Mouse (Mus musculus) hindbrain, postnatal 0 days (tissue): Measurements from ENCODE around the gene Dlg2. TPM values are rescaled to one million over a fixed set of nuclear protein-coding genes. Genes with fewer than 3 reads are reported as not detected.

ENCODE experiments used
- ATAC-seq: fragments of 200-750 bp; cut with Nextera tagmentation; 2 replicates; pipeline ENCODE4 v1.8.0; 2017; ENCODE audit warnings: mild to moderate bottlenecking, moderate TSS enrichment, moderate library complexity
- DNase-seq: peaks from one replicate; pipeline ENCODE4 v3.0.0-alpha.2; 2015; ENCODE audit warnings: low spot score
- H3K27ac ChIP-seq: fragments of 300-500 bp; sonication (generic); 2 replicates; pipeline ENCODE4 v1.5.1; 2014; ENCODE audit warnings: mild to moderate bottlenecking
- H3K27me3 ChIP-seq: fragments of 300-500 bp; sonication (generic); 2 replicates; pipeline ENCODE4 v1.6.1; 2014; ENCODE audit warnings: low read length, mixed read lengths; ENCODE audit not compliant: insufficient read depth
- H3K36me3 ChIP-seq: fragments of 300-500 bp; sonication (generic); 2 replicates; pipeline ENCODE4 v1.6.1; 2014; ENCODE audit warnings: low read length, mixed read lengths; ENCODE audit not compliant: insufficient read depth
- H3K4me1 ChIP-seq: fragments of 300-500 bp; sonication (generic); 2 replicates; pipeline ENCODE4 v1.6.1; 2014; ENCODE audit warnings: antibody characterized with exemption, low read length, mixed read lengths; ENCODE audit not compliant: insufficient read depth
- H3K4me2 ChIP-seq: fragments of 300-500 bp; sonication (generic); 2 replicates; pipeline ENCODE4 v1.6.1; 2014; ENCODE audit warnings: low read depth, mild to moderate bottlenecking, low read length, moderate library complexity, mixed read lengths
- H3K4me3 ChIP-seq: fragments of 300-500 bp; sonication (generic); 2 replicates; pipeline ENCODE4 v1.5.1; 2014; ENCODE audit warnings: low read length
- H3K9ac ChIP-seq: fragments of 300-500 bp; sonication (generic); replicated peaks from 2 replicates; pipeline ENCODE4 v1.6.1; 2014; ENCODE audit warnings: mild to moderate bottlenecking, low read length, moderate library complexity, mixed read lengths
- H3K9me3 ChIP-seq: fragments of 300-500 bp; sonication (generic); 2 replicates; pipeline ENCODE4 v1.6.1; 2016; ENCODE audit warnings: low read length, mixed read lengths
- CTCF ChIP-seq: IDR thresholded peaks from 2 replicates; pipeline ENCODE4 v1.5.1; 2016; ENCODE audit warnings: antibody characterized with exemption, control low read depth, low read depth
- WGBS: fragments of 180-500 bp; shearing (Covaris S2); extraction: QIAGEN DNeasy Blood & Tissue Kit; methylation state at CpG from one replicate; pipeline ENCODE4 v1.1.7; 2014; 5-methylcytosine and 5-hydroxymethylcytosine counted together
- polyA plus RNA-seq: library from polyadenylated mRNA; unstranded; fragments of >200 nt; fragmentation: Nextera tagmentation; extraction: Ambion mirVana; gene quantifications from 2 replicates; pipeline ENCODE4 v1.2.1, GENCODE M21; 2015
- total RNA-seq: library from RNA; depleted of rRNA; stranded (reverse); fragments of >200 nt; gene quantifications from 2 replicates; pipeline ENCODE4 v1.2.3, GENCODE M21; 2014

Gene Dlg2
- total and polyA plus RNA-seq, 2 experiments from 2014 or later, result 20.4 to 113 TPM

- WGBS, result 15% methylated on average over 12 of the region's 12 CpGs
- H3K27me3 ChIP-seq, result no peaks in the 10 kb centered on the region
- H3K9ac ChIP-seq, result peak overlapping the region; percentile 46
- peak; percentile 45 for ATAC-seq
- H3K4me2 ChIP-seq, result peak overlapping the region; percentile 58
- H3K9me3 ChIP-seq, result no peaks in the 10 kb centered on the region
- DNase-seq, result peak; percentile 37
- TF ChIP-seq CTCF, result no peak
- no peaks in the 10 kb centered on the region for H3K4me1 ChIP-seq
- H3K4me3 ChIP-seq, result peak overlapping the region; percentile 43
- H3K27ac ChIP-seq, result peak overlapping the region; percentile 68
- H3K36me3 ChIP-seq, result no peaks in the 10 kb centered on the region
These were observed 1759.1 kb downstream of the Dlg2 start for GRCm38 (mm10) chr7:92235541-92236031.

- no peaks in the 10 kb centered on the region for H3K4me1 ChIP-seq
- no peaks in the 10 kb centered on the region for H3K9me3 ChIP-seq
- H3K36me3 ChIP-seq, result no peaks in the 10 kb centered on the region
- TF ChIP-seq CTCF, result no peak
- WGBS, result 75% methylated on average over 2 of the region's 2 CpGs
- DNase-seq, result no peak
- no peak overlapping the region for H3K9ac ChIP-seq
- no peaks in the 10 kb centered on the region for H3K27me3 ChIP-seq
- H3K27ac ChIP-seq, result no peak overlapping the region
- ATAC-seq, result no peak
- H3K4me3 ChIP-seq, result no peak overlapping the region
- no peak overlapping the region for H3K4me2 ChIP-seq
These were observed 1764.4 kb downstream of the Dlg2 start for GRCm38 (mm10) chr7:92240908-92241307.

DNA sequence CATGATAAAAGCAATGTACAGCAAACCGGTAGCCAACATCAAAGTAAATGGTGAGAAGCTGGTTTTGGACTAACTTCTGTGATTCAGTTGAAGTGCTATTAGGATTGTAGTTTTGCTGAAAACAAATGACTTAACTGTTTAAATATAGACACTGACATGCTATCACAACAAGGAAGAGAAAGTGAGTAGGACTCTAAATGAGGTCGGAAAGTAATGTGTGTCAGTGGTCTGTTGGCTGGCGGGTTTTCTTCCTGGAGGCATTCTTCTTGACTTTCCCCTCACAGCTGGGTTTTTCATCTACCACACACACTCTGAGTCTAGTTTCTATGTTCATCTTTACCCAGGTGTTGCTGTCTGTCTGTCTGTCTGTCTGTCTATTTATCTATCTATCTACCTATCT lies 1771.1 kb downstream of the Dlg2 start:
- no peaks in the 10 kb centered on the region for H3K9me3 ChIP-seq
- WGBS, result 92% methylated on average over 3 of the region's 3 CpGs
- no peaks in the 10 kb centered on the region for H3K27me3 ChIP-seq
- no peaks in the 10 kb centered on the region for H3K36me3 ChIP-seq
- DNase-seq, result no peak
- no peak overlapping the region for H3K4me3 ChIP-seq
- no peak overlapping the region for H3K9ac ChIP-seq
- H3K4me2 ChIP-seq, result no peak overlapping the region
- H3K27ac ChIP-seq, result no peak overlapping the region
- no peaks in the 10 kb centered on the region for H3K4me1 ChIP-seq
- no peak for ATAC-seq
- TF ChIP-seq CTCF, result no peak

GRCm38 (mm10) chr7:92248619-92249018 lies 1772.1 kb downstream of the Dlg2 start:
- ATAC-seq, result no peak
- no peaks in the 10 kb centered on the region for H3K4me1 ChIP-seq
- no peak overlapping the region for H3K4me2 ChIP-seq
- WGBS, result 79% methylated on average over 5 of the region's 5 CpGs
- no peak for TF ChIP-seq CTCF
- H3K27ac ChIP-seq, result no peak overlapping the region
- DNase-seq, result no peak
- no peaks in the 10 kb centered on the region for H3K9me3 ChIP-seq
- H3K9ac ChIP-seq, result no peak overlapping the region
- H3K36me3 ChIP-seq, result no peaks in the 10 kb centered on the region
- H3K4me3 ChIP-seq, result no peak overlapping the region
- H3K27me3 ChIP-seq, result no peaks in the 10 kb centered on the region

GRCm38 (mm10) chr7:92258148-92258547 lies 1781.7 kb downstream of the Dlg2 start:
- DNase-seq (no peak), ATAC-seq (no peak)
- no peak for TF ChIP-seq CTCF
- H3K9ac ChIP-seq, result no peak overlapping the region
- WGBS, result 87% methylated on average over 4 of the region's 4 CpGs
- H3K9me3 ChIP-seq, result no peaks in the 10 kb centered on the region
- H3K27me3 ChIP-seq, result no peaks in the 10 kb centered on the region
- no peak overlapping the region for H3K4me2 ChIP-seq
- H3K36me3 ChIP-seq, result no peaks in the 10 kb centered on the region
- no peak overlapping the region for H3K4me3 ChIP-seq
- H3K27ac ChIP-seq, result no peak overlapping the region
- H3K4me1 ChIP-seq, result no peaks in the 10 kb centered on the region

DNA sequence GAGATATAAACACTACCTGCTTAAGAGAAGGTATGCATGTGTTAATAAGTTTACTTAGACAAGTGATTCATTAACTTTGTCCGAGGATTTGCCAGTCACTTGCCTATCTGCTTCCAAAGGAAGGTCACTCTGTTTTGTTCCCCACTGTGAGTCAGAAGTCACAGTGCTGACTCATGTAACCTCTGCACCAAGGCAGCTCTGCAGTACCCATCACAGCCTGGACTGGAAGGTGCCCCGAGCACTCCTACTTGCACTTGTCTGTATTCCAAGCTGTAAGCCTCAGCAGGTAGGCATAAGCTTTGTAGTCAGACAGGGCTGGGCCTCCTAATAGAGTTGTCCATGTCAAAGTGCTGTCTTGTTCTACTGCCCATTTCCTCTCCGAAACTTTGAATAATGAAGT lies 1782.2 kb downstream of the Dlg2 start:
- no peak for TF ChIP-seq CTCF
- H3K4me2 ChIP-seq, result no peak overlapping the region
- 67% methylated on average over 3 of the region's 3 CpGs for WGBS
- DNase-seq, result no peak
- no peaks in the 10 kb centered on the region for H3K27me3 ChIP-seq
- H3K9me3 ChIP-seq, result no peaks in the 10 kb centered on the region
- ATAC-seq, result no peak
- no peaks in the 10 kb centered on the region for H3K36me3 ChIP-seq
- no peak overlapping the region for H3K9ac ChIP-seq
- H3K4me3 ChIP-seq, result no peak overlapping the region
- H3K27ac ChIP-seq, result no peak overlapping the region
- H3K4me1 ChIP-seq, result no peaks in the 10 kb centered on the region

- Histone ChIP-seq H3K27me3 (no peaks in the 10 kb centered on the region), H3K9ac (no peak overlapping the region), H3K4me2 (no peak overlapping the region), H3K4me1 (no peaks in the 10 kb centered on the region), H3K4me3 (no peak overlapping the region), H3K27ac (peak overlapping the region; percentile 51; the same call in 1 of the 2 replicates), H3K9me3 (no peaks in the 10 kb centered on the region), H3K36me3 (no peaks in the 10 kb centered on the region)
- ATAC-seq (peak; percentile 91), DNase-seq (peak; percentile 72)
- WGBS, result 50% methylated on average over 3 of the region's 3 CpGs
- no peak for TF ChIP-seq CTCF
These were observed 1787.9 kb downstream of the Dlg2 start for GRCm38 (mm10) chr7:92264325-92264724.
